Mouse (Mus musculus): Measurements from ENCODE around the gene Dusp15.

The Dusp15 gene

GRCm38 (mm10) chr2:152951065-152951849 lies at the start of gene Dusp15:
TSS of gene Dusp15 (minus strand) at chr2:152951698.
- DNase-seq: no peak

DNA sequence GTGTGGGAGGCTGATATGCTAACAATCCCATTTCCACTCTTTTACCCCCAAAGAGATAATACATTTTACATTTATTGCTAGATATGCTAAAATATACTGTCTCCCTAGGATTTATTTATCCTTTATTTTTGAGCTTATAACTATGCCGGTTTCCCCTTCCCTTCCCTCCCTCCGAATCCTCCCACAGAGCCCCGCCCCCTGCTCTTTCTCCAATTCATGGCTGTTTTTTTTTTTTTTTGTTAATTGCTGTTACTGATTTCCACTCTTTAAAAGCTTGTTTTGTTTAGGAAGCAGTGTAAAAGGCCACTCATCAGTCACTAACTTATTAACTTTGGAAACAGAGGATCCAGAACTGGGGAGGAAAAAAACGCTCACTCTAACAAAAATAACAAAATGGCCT lies 45.5 kb upstream of the Dusp15 start:
- no peak for DNase-seq

DNA sequence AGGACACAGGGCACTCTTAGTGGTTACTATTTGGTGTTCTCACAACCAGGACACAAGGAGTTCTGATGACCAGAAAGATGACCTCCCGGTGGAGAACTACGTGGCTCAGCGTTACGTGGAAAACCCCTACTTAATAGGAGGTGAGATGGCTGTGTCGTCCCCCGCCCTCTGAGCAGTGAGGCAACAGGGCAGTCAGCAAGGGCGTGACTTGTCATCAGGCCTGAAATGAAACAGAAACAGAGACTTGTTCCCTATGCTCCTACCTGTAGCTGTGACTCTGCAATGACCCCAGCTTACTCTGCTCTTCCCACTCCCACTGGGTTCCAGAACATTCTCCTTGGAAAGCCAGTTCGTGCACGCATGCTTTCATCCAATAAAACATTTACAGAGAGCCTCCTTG lies 40.0 kb upstream of the Dusp15 start:
- peak; percentile 28 to 39 for DNase-seq

DNA sequence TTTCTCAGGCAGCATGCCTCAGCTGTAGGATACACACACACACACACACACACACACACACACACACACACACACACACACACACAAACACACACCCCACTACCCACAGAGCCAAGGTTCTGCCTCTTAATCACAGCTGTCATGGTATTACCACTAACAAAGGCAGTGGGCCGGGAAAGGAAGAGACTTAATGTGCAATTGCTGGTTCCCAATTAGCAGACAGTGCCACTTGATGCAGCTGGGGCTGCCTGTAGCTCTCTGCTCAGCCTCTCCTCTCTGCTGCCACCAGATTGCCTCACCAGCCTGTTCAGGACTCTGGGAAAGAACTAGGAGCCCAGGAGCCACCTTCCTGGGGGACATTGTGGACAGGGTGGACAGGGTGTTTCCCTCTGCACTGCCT lies 34.1 kb upstream of the Dusp15 start:
- no peak for DNase-seq

DNA sequence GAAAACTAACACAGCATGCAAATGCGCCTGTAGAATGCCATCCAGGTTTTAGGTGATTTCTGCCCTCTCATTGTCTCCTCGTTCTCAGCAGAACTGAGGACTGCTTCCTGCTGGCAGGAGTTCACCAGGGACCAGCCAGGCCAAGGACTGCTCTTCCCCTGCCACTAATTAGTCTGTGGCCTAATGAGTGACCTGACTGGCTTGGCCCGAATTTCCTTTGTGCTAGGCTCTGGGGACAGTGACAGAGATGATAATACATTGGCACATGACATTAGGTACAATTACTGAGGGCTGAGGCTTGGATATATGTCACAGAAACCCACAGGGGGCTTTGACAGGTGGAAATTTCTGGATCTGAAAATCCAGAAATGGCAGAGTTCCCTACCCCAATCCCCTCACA lies 25.5 kb upstream of the Dusp15 start:
- DNase-seq: no peak

GRCm38 (mm10) chr2:152965555-152965954 lies 14.1 kb upstream of the Dusp15 start:
- DNase-seq: no peak

GRCm38 (mm10) chr2:152962091-152962793 lies 10.7 kb upstream of the Dusp15 start, which contains the start of gene Ttll9:
TSS of gene Ttll9 (plus strand) at chr2:152962485.
- peak; percentile 83 to 89 for DNase-seq

- peak; percentile 36 to 61 for DNase-seq
Observed at GRCm38 (mm10) chr2:152958116-152958515, 6.6 kb upstream of the Dusp15 start.

DNA sequence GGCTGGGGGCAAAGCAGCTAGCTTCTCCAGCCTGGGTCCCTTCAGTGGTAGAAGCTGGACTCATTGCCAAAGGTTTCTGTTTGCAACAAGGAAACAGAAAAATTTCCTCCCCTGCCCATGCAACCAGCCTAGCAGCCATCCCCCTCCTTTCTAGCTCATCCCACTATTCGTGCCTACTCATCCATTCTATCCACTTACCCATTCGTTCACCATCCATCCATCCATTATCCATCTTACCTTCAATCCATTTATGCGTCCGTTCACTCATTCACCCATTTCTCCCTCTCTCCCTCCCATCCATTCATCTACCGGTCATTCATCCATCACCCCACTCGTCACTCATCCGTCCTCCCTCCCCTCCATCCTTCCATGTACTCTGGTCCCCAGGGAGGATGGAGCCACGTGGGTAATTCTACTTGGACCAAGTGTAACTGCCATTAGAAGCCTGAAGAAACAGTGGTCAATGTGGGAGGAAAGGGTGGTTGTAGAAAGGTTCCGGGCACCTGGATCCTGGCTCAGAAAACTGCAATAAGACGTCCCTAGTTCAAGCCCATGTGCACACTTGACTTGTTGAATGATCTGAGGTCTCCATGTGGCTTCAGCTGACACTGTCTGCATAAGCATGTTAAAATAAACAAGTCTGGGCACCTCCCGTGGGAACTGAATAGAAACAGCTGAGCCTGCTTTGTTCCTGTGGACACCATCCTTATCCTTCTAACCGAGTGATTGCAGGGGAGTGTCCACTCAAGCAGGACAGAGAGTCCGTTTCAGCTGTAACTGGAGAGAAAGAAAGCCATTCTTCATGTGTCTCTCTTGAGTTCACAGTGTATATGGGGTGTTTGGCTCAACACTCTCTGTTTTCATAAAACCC lies 587 bp upstream of the Dusp15 start:
- no peak for DNase-seq

- DNase-seq: no peak
Observed at GRCm38 (mm10) chr2:152950358-152951064, 987 bp downstream of the Dusp15 start.

DNA sequence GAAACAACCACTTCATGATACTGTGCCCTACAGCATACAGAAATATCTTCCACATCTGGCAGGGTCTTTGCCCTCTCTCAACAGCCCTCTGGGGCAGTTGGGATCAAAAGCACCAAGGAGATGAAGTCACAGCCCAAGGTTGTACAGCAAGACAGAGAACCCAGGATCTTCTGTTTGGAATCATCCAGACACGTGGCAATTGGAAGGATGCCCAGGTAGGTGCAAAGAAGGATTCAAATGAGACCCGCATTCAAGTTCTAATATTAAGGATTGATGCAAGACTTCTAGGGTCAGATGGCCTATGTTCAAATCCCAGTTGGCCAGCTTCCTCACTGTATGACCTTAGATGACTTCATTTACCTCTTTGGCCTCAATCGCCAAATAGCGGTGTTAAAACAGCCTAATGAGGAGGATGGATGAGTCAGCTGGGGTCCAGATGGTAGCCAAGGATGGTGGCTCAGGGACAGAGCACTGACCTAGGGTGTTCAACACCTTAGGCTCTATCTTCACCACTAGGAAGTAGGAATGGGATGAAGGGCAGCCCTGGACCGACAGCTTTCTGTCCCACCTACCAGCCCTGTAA lies 3.0 kb downstream of the Dusp15 start:
- no peak for DNase-seq

DNA sequence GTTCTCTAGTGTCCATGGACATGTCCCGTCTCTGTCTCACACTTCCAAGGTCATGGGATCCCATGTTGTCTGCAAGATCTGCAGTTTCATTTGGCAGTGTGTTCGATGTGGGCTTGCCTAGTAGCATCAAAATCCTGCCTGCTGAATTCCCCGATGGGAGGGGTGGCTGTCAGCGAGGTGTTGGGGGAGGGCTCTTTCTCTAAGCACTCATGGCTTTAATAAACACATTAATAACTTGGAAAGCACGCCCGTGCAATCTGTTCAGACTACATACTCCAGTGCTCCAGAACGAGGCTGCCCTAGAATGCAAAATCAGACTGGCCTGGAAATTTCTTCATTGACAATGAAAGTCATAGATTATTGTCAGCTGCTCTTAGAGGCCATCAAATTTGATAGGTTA lies 4.4 kb downstream of the Dusp15 start:
- DNase-seq: no peak

- DNase-seq: no peak
Observed at GRCm38 (mm10) chr2:152944013-152944412, 7.5 kb downstream of the Dusp15 start.

- DNase-seq: no peak
Observed at GRCm38 (mm10) chr2:152943568-152943967, 7.9 kb downstream of the Dusp15 start.

DNA sequence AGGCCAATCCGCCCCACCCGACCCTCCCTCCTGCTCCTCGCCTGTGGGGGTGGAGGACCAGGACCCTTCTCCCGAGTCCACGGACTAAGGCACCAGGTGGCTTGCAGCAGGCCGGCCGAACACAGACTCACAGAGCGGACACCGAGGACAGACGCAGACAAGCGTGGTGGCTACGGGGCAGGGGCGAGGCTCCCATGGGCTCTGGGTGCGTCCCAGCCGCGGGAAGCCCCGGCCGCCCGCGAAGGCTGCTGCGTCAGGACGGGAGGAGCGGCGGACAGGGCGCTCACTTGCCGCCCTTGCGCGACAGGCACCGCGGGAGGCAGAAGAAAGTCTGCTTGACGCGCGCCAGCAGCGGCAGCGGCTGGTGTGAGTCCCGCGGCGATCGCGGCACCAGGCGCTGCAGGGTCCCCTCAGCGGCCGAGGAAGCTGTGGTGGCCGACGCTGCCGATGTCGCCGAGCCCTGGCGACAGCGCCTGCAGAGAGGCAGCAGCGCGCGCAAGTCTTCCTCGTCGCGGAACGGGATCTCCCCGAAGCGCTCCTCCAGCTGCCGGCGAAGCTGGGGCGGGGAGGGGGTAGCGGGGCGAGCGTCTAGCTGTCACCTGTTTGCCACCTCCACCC lies 8.5 kb downstream of the Dusp15 start:
- DNase-seq: no peak

GRCm38 (mm10) chr2:152941776-152942175 lies 9.7 kb downstream of the Dusp15 start:
- no peak for DNase-seq

DNA sequence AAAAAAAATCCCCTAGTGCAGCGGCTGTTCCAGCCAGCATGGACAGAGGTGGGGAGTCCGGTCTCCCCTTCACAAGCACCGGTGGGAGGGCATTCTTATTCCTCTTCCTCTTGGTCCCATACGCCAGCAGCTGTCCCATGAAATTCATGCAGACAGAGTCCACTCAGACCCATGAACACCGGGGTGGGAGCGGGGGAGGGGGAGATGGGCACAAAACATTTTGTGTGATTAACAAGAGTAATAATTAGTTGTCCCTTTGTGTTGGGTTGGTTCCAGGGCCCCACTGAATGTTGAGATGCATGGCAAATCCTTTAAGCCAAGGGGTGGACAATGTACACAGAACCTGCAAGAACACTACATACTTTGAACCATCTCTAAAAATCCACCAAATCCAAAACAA lies 10.4 kb downstream of the Dusp15 start:
- DNase-seq: no peak

DNA sequence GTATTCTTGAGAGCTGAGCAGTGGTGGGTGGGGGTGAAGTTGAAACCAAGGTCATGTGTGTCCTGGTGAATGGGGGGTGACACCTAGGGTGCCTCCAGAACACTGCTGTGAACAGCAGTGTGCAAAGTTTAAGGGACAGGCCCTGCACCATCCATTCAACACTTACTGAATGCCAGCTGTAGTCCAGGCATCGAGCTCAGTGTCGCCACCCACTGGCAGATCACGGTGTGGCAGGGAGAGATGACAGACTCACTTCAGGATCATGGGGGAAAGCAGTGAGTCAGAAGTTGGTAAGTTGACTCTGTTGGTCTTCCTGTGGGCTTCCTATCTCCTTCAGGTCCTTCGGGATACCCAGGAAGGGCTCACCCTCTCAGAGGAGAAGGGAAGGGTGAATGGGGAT lies 11.7 kb downstream of the Dusp15 start:
- DNase-seq: peak in 1 of 2 experiments; percentile 56

DNA sequence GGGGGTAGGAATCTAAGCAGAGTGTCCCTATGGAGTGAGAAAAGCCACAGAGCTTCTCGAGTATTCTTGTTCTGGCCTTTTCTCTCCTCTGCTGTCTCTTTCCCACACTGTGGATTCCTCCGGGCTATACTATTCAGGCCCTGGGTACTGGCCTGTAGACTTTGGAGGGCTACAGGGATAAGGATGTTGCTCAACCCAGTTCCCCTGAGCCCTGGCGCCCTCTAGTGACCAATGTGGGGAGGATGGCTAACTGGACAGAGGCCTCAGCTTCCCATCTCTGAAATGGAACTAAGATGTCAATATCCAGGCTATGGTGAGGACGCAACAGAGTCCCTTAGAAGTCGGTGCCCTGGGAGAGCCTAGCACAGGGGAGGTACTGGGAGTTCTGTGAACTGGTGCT lies 17.9 kb downstream of the Dusp15 start:
- DNase-seq: peak in 1 of 2 experiments; percentile 53

DNA sequence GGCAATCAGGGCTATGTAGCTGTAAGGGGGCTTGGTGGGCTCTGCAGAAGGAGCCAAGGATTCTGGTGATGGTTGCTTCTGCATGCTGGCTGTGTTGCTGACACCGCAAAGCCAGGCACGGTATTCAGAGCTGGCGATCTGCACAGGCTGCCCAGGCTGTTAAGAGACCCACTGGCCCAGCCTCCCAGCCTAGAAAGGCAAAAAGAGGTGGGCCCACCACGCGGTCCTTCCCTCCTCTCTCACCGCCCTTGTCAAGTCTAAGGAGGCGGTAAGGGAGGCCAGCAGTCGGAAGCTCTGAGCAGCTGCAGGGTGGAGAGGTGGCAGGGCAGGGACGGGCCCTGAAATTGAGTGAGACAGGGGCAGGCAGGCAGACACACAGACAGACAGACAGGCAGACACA lies 18.4 kb downstream of the Dusp15 start, which contains the start of gene Foxs1:
Gene Foxs1, minus strand, starts transcription at position 161 of the 400 bp plus-strand sequence.
- no peak for DNase-seq

DNA sequence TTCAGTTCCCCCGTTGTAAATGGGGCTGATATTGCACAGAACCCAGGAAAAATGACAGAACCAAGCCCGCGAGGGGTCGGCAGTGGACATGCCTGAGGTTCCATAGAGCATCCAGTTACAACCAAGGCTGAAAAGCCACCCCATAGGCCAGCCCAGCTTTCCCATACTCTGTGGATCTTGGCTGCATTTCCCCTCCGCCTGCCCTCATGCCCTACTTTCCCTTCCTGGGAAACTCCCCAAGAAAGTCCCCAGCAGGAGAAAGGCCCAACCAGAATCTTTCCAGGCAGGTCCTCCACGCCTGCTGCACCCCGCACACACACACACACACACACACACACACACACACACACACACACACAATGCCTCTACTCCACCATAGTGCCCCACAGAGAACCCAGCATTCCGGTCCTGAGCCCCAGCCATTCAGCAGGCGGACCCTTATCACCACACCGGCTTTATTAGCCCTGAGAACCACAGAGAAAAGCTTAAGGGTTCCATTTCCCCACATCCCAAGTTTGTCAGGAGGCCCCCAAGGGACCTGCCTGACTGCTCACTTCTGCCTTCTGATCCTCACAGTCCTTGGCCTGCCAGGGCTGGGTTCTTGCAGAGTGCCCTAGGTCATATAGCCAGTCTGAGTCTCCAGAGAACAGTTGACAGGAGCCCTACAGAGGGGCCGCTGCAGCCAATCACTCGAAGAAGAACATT lies 19.9 kb downstream of the Dusp15 start:
- no peak for DNase-seq

Data from kidney, adult 8-10 months (tissue).